Mouse (Mus musculus) kidney, adult 2 months (tissue): ENCODE data around the gene Rab3b. TPM values are rescaled to one million over a fixed set of nuclear protein-coding genes. Genes with fewer than 3 reads are reported as not detected.
"Not testable (repeated sequence)": the region's sequence is repeated elsewhere in the genome, so short reads cannot be mapped to it uniquely, and the experiment has no call there.

Experiments
- DNase-seq: peaks from one replicate; pipeline ENCODE4 v3.0.0; 2021
- H3K27ac ChIP-seq: fragments of 200-500 bp; 2 replicates; pipeline ENCODE4 v1.5.1; 2012; ENCODE audit warnings: low read depth, low read length, control low read depth, inconsistent platforms; ENCODE audit not compliant: insufficient read depth
- H3K27me3 ChIP-seq: fragments of 200-500 bp; replicated peaks from 2 replicates; pipeline ENCODE4 v1.6.1; 2012; ENCODE audit warnings: mild to moderate bottlenecking, moderate library complexity, low read length, inconsistent platforms; ENCODE audit not compliant: control insufficient read depth, insufficient read depth
- H3K36me3 ChIP-seq: fragments of 200-500 bp; 2 replicates; pipeline ENCODE4 v1.6.1; 2012; ENCODE audit warnings: mild to moderate bottlenecking, moderate library complexity, low read length, inconsistent platforms; ENCODE audit not compliant: control insufficient read depth, insufficient read depth
- H3K4me1 ChIP-seq: fragments of 200-500 bp; 2 replicates; pipeline ENCODE4 v1.6.1; 2011; ENCODE audit warnings: low read length; ENCODE audit not compliant: control insufficient read depth, insufficient read depth
- H3K4me3 ChIP-seq: fragments of 200-500 bp; 2 replicates; pipeline ENCODE4 v1.5.1; 2011; ENCODE audit warnings: mild to moderate bottlenecking, low read depth, low read length, control low read depth; ENCODE audit not compliant: insufficient read depth
- CTCF ChIP-seq: fragments of 200-500 bp; conservative IDR thresholded peaks from 2 replicates; pipeline ENCODE4 v1.5.1; 2011; ENCODE audit warnings: low read depth, mild to moderate bottlenecking, control low read depth, low read length, moderate library complexity, mixed read lengths; ENCODE audit not compliant: insufficient read depth, insufficient read length
- POLR2A ChIP-seq: fragments of 200-500 bp; IDR thresholded peaks from one replicate; pipeline ENCODE4 v1.6.1; 2011; ENCODE audit warnings: low read depth, low read length, control low read depth
- WGBS: fragments of 180-500 bp; shearing (Covaris S2); methylation state at CpG from one replicate; pipeline ENCODE4 v1.1.7; 2018; 5-methylcytosine and 5-hydroxymethylcytosine counted together
- polyA plus RNA-seq: library from polyadenylated mRNA; depleted of rRNA; stranded (reverse); fragments of >200 nt; gene quantifications from 2 replicates; pipeline ENCODE4 v1.2.3, GENCODE M21; 2012

The Rab3b gene
- polyA plus RNA-seq, 1 experiment, result 22.2 TPM

GRCm38 (mm10) chr4:108909872-108910425 is 31.1 kb downstream of the Rab3b start:
- no peaks in the 10 kb centered on the region for H3K27me3 ChIP-seq
- no peak for DNase-seq

GRCm38 (mm10) chr4:108911866-108912265 is 33.0 kb downstream of the Rab3b start:
- DNase-seq, result no peak
- TF ChIP-seq POLR2A (no peak), CTCF (no peak)
- H3K27me3 ChIP-seq, result no peaks in the 10 kb centered on the region
- H3K4me3 ChIP-seq, result no peak overlapping the region
- WGBS, result 75% methylated on average over 1 of the region's 2 CpGs
- H3K4me1 ChIP-seq, result no peaks in the 10 kb centered on the region
- H3K36me3 ChIP-seq, result no peaks in the 10 kb centered on the region
- no peak overlapping the region for H3K27ac ChIP-seq

More at GRCm38 (mm10) chr4:108909872-108910425, 31.1 kb downstream of the Rab3b start:
- Histone ChIP-seq H3K36me3 (no peaks in the 10 kb centered on the region), H3K27ac (no peak overlapping the region), H3K4me3 (no peak overlapping the region), H3K4me1 (no peaks in the 10 kb centered on the region)
- TF ChIP-seq CTCF (no peak), POLR2A (no peak)
- WGBS, result 53% methylated on average over 8 of the region's 8 CpGs

GRCm38 (mm10) chr4:108913180-108913579 is 34.3 kb downstream of the Rab3b start:
- WGBS, result 85% methylated on average over 2 of the region's 2 CpGs
- no peak for TF ChIP-seq POLR2A
- no peak for TF ChIP-seq CTCF

GRCm38 (mm10) chr4:108914391-108914790 is 35.5 kb downstream of the Rab3b start:
- DNase-seq, result no peak
- WGBS, result 68% methylated on average over 6 of the region's 6 CpGs
- no peak overlapping the region for H3K27ac ChIP-seq
- no peaks in the 10 kb centered on the region for H3K36me3 ChIP-seq
- no peak overlapping the region for H3K4me3 ChIP-seq
- TF ChIP-seq POLR2A, result no peak
- no peak for TF ChIP-seq CTCF
- H3K4me1 ChIP-seq, result no peaks in the 10 kb centered on the region
- no peaks in the 10 kb centered on the region for H3K27me3 ChIP-seq

More at GRCm38 (mm10) chr4:108913180-108913579, 34.3 kb downstream of the Rab3b start:
- Histone ChIP-seq H3K36me3 (no peaks in the 10 kb centered on the region), H3K27ac (no peak overlapping the region), H3K27me3 (no peaks in the 10 kb centered on the region), H3K4me1 (no peaks in the 10 kb centered on the region), H3K4me3 (no peak overlapping the region)
- DNase-seq, result no peak

GRCm38 (mm10) chr4:108915101-108915500 is 36.2 kb downstream of the Rab3b start:
- Histone ChIP-seq H3K27ac (no peak overlapping the region), H3K27me3 (no peaks in the 10 kb centered on the region), H3K4me3 (no peak overlapping the region), H3K4me1 (no peaks in the 10 kb centered on the region), H3K36me3 (no peaks in the 10 kb centered on the region)
- 63% methylated on average over 11 of the region's 11 CpGs for WGBS
- TF ChIP-seq CTCF, result no peak
- no peak for TF ChIP-seq POLR2A
- DNase-seq, result no peak

- Histone ChIP-seq H3K4me1 (no peaks in the 10 kb centered on the region), H3K27ac (no peak overlapping the region), H3K36me3 (no peaks in the 10 kb centered on the region), H3K27me3 (no peaks in the 10 kb centered on the region), H3K4me3 (no peak overlapping the region)
- no peak for DNase-seq
- 86% methylated on average over 3 of the region's 3 CpGs for WGBS
- TF ChIP-seq POLR2A, result no peak
- TF ChIP-seq CTCF, result no peak
Measured at GRCm38 (mm10) chr4:108917654-108918053, 38.8 kb downstream of the Rab3b start.

GRCm38 (mm10) chr4:108927945-108928344 is 49.1 kb downstream of the Rab3b start:
- H3K36me3 ChIP-seq, H3K27ac ChIP-seq, H3K4me3 ChIP-seq, H3K4me1 ChIP-seq, DNase-seq, H3K27me3 ChIP-seq: not testable (repeated sequence)
- 0 out of 2 replicates have a peak, but pooled peaks have one; percentile 5 for TF ChIP-seq CTCF
- 84% methylated on average over 9 of the region's 9 CpGs for WGBS
